Mouse (Mus musculus): ENCODE measurements around the gene Slc10a6. TPM values are rescaled to one million over a fixed set of nuclear protein-coding genes. Genes with fewer than 3 reads are reported as not detected.

Slc10a6 gene
- 0.06 TPM in 1 of 2 replicates, not detected in the other for polyA plus RNA-seq (2012; rRNA removed)

GRCm38 (mm10) chr5:103629111-103629764, at the start of gene Slc10a6:
Gene Slc10a6 (minus strand): TSS chr5:103629403.

GRCm38 (mm10) chr5:103655346-103656118, 26.3 kb upstream of the Slc10a6 start, which contains the start of gene 1700016H13Rik:
Gene 1700016H13Rik (minus strand): TSS chr5:103656010.

Other genes with a start within 250 kb of the Slc10a6 start
- gene Ptpn13, start 204.2 kb downstream of the Slc10a6 start, polyA plus RNA-seq (2012; rRNA removed): 23.6 and 24.2 TPM in 2 replicates
- 0.20 and 0.26 TPM in 2 replicates for gene 1700016H13Rik, start 26.6 kb upstream of the Slc10a6 start, polyA plus RNA-seq (2012; rRNA removed)
- gene Aff1, start 63.0 kb upstream of the Slc10a6 start, polyA plus RNA-seq (2012; rRNA removed): 2.9 and 4.4 TPM in 2 replicates